Mouse (Mus musculus): ENCODE measurements at regions not wholly inside any gene's neighbourhood (a gene's known extent, or its start where the extent isn't known, plus 50 kb on each side); places are given as distances from the start of the nearest gene placed in this dataset.
"Not testable (repeated sequence)": the region's sequence is repeated elsewhere in the genome, so short reads cannot be mapped to it uniquely, and the experiment has no call there.

- 0 out of 2 replicates have a peak, but pooled peaks cover 4% of the 10 kb centered on the region for H3K27me3 ChIP-seq (replicated peaks; ENCODE audit: control insufficient read depth, insufficient read depth, low read length)
- H3K9ac ChIP-seq (ENCODE audit: low read depth, low read length) = peak overlapping the region; percentile 41; the same call in 1 of the 2 replicates
These were observed 71.4 kb downstream of the Adra2a start for GRCm38 (mm10) chr19:54115335-54115734.

GRCm38 (mm10) chr19:54116829-54117228 is 72.9 kb downstream of the Adra2a start:
- Histone ChIP-seq H3K27ac (replicated peaks; ENCODE audit: low read depth, low read length) (no peak overlapping the region), H3K27me3 (replicated peaks; ENCODE audit: control insufficient read depth, insufficient read depth, low read length) (0 out of 2 replicates have a peak, but pooled peaks cover 4% of the 10 kb centered on the region), H3K4me1 (ENCODE audit: control insufficient read depth, insufficient read depth, low read length) (no peaks in the 10 kb centered on the region), H3K36me3 (ENCODE audit: control insufficient read depth, insufficient read depth, low read length) (no peaks in the 10 kb centered on the region), H3K4me2 (ENCODE audit: low read depth, low read length) (no peak overlapping the region), H3K9ac (ENCODE audit: low read depth, low read length) (no peak overlapping the region), H3K4me3 (ENCODE audit: low read depth, low read length) (no peak overlapping the region), H3K9me3 (ENCODE audit: control insufficient read depth, low read length) (no peaks in the 10 kb centered on the region)
- ATAC-seq (ENCODE audit: low read depth) (no peak), DNase-seq (ENCODE audit: low spot score) (no peak)
- WGBS = 82% methylated on average over 4 of the region's 4 CpGs

More at GRCm38 (mm10) chr19:54115335-54115734, 71.4 kb downstream of the Adra2a start:
- no peaks in the 10 kb centered on the region for H3K9me3 ChIP-seq (ENCODE audit: control insufficient read depth, low read length)
- no peaks in the 10 kb centered on the region for H3K4me1 ChIP-seq (ENCODE audit: control insufficient read depth, insufficient read depth, low read length)
- peak overlapping the region; percentile 45 for H3K4me3 ChIP-seq (ENCODE audit: low read depth, low read length)
- no peak for DNase-seq (ENCODE audit: low spot score)
- ATAC-seq (ENCODE audit: low read depth) = no peak
- peak overlapping the region; percentile 62 for H3K4me2 ChIP-seq (ENCODE audit: low read depth, low read length)
- no peak overlapping the region for H3K27ac ChIP-seq (replicated peaks; ENCODE audit: low read depth, low read length)
- H3K36me3 ChIP-seq (ENCODE audit: control insufficient read depth, insufficient read depth, low read length) = no peaks in the 10 kb centered on the region
- WGBS = 36% methylated on average over 4 of the region's 4 CpGs

GRCm38 (mm10) chr19:54117676-54118075 is 73.7 kb downstream of the Adra2a start:
- Histone ChIP-seq H3K4me2 (ENCODE audit: low read depth, low read length) (no peak overlapping the region), H3K9ac (ENCODE audit: low read depth, low read length) (no peak overlapping the region), H3K4me3 (ENCODE audit: low read depth, low read length) (no peak overlapping the region), H3K36me3 (ENCODE audit: control insufficient read depth, insufficient read depth, low read length) (no peaks in the 10 kb centered on the region), H3K27ac (replicated peaks; ENCODE audit: low read depth, low read length) (no peak overlapping the region), H3K9me3 (ENCODE audit: control insufficient read depth, low read length) (no peaks in the 10 kb centered on the region), H3K27me3 (replicated peaks; ENCODE audit: control insufficient read depth, insufficient read depth, low read length) (0 out of 2 replicates have a peak, but pooled peaks cover 4% of the 10 kb centered on the region), H3K4me1 (ENCODE audit: control insufficient read depth, insufficient read depth, low read length) (no peaks in the 10 kb centered on the region)
- DNase-seq (ENCODE audit: low spot score) (no peak), ATAC-seq (ENCODE audit: low read depth) (no peak)
- 44% methylated on average over 11 of the region's 11 CpGs for WGBS

GRCm38 (mm10) chr19:54123586-54123985 is 79.6 kb downstream of the Adra2a start:
- ATAC-seq (ENCODE audit: low read depth) (no peak), DNase-seq (ENCODE audit: low spot score) (no peak)
- 69% methylated on average over 9 of the region's 9 CpGs for WGBS
- Histone ChIP-seq H3K9ac (ENCODE audit: low read depth, low read length) (no peak overlapping the region), H3K9me3 (ENCODE audit: control insufficient read depth, low read length) (no peaks in the 10 kb centered on the region), H3K27me3 (replicated peaks; ENCODE audit: control insufficient read depth, insufficient read depth, low read length) (no peaks in the 10 kb centered on the region), H3K4me1 (ENCODE audit: control insufficient read depth, insufficient read depth, low read length) (no peaks in the 10 kb centered on the region), H3K27ac (replicated peaks; ENCODE audit: low read depth, low read length) (no peak overlapping the region), H3K36me3 (ENCODE audit: control insufficient read depth, insufficient read depth, low read length) (no peaks in the 10 kb centered on the region), H3K4me3 (ENCODE audit: low read depth, low read length) (no peak overlapping the region), H3K4me2 (ENCODE audit: low read depth, low read length) (no peak overlapping the region)

- ATAC-seq (ENCODE audit: low read depth); H3K9ac ChIP-seq (ENCODE audit: low read depth, low read length); H3K4me3 ChIP-seq (ENCODE audit: low read depth, low read length); H3K9me3 ChIP-seq (ENCODE audit: control insufficient read depth, low read length); H3K36me3 ChIP-seq (ENCODE audit: control insufficient read depth, insufficient read depth, low read length); H3K4me1 ChIP-seq (ENCODE audit: control insufficient read depth, insufficient read depth, low read length); H3K27me3 ChIP-seq (replicated peaks; ENCODE audit: control insufficient read depth, insufficient read depth, low read length); H3K4me2 ChIP-seq (ENCODE audit: low read depth, low read length); DNase-seq (ENCODE audit: low spot score); H3K27ac ChIP-seq (replicated peaks; ENCODE audit: low read depth, low read length): not testable (repeated sequence)
- 100% methylated on average over 1 of the region's 1 CpGs for WGBS
These were observed 107.8 kb downstream of the Adra2a start for GRCm38 (mm10) chr19:54151766-54152165.

GRCm38 (mm10) chr19:54154400-54154799 is 110.4 kb downstream of the Adra2a start:
- H3K36me3 ChIP-seq (ENCODE audit: control insufficient read depth, insufficient read depth, low read length) = no peaks in the 10 kb centered on the region
- ATAC-seq (ENCODE audit: low read depth) (no peak), DNase-seq (ENCODE audit: low spot score) (no peak)
- H3K27ac ChIP-seq (replicated peaks; ENCODE audit: low read depth, low read length) = no peak overlapping the region
- H3K4me1 ChIP-seq (ENCODE audit: control insufficient read depth, insufficient read depth, low read length) = no peaks in the 10 kb centered on the region
- 67% methylated on average over 4 of the region's 4 CpGs for WGBS
- no peak overlapping the region for H3K9ac ChIP-seq (ENCODE audit: low read depth, low read length)
- H3K4me2 ChIP-seq (ENCODE audit: low read depth, low read length) = no peak overlapping the region
- no peaks in the 10 kb centered on the region for H3K9me3 ChIP-seq (ENCODE audit: control insufficient read depth, low read length)
- H3K27me3 ChIP-seq (replicated peaks; ENCODE audit: control insufficient read depth, insufficient read depth, low read length) = no peaks in the 10 kb centered on the region
- no peak overlapping the region for H3K4me3 ChIP-seq (ENCODE audit: low read depth, low read length)

- Histone ChIP-seq H3K9me3 (ENCODE audit: control insufficient read depth, low read length) (no peaks in the 10 kb centered on the region), H3K4me2 (ENCODE audit: low read depth, low read length) (no peak overlapping the region), H3K4me1 (ENCODE audit: control insufficient read depth, insufficient read depth, low read length) (no peaks in the 10 kb centered on the region), H3K9ac (ENCODE audit: low read depth, low read length) (no peak overlapping the region), H3K36me3 (ENCODE audit: control insufficient read depth, insufficient read depth, low read length) (no peaks in the 10 kb centered on the region), H3K27me3 (replicated peaks; ENCODE audit: control insufficient read depth, insufficient read depth, low read length) (no peaks in the 10 kb centered on the region), H3K4me3 (ENCODE audit: low read depth, low read length) (no peak overlapping the region), H3K27ac (replicated peaks; ENCODE audit: low read depth, low read length) (no peak overlapping the region)
- 35% methylated on average over 2 of the region's 2 CpGs for WGBS
- ATAC-seq (ENCODE audit: low read depth) (no peak), DNase-seq (ENCODE audit: low spot score) (no peak)
These were observed 126.4 kb downstream of the Adra2a start for GRCm38 (mm10) chr19:54170361-54170760.

- Histone ChIP-seq H3K4me3 (ENCODE audit: low read depth, low read length) (no peak overlapping the region), H3K4me1 (ENCODE audit: control insufficient read depth, insufficient read depth, low read length) (no peaks in the 10 kb centered on the region), H3K9me3 (ENCODE audit: control insufficient read depth, low read length) (no peaks in the 10 kb centered on the region), H3K27ac (replicated peaks; ENCODE audit: low read depth, low read length) (no peak overlapping the region), H3K27me3 (replicated peaks; ENCODE audit: control insufficient read depth, insufficient read depth, low read length) (no peaks in the 10 kb centered on the region), H3K4me2 (ENCODE audit: low read depth, low read length) (no peak overlapping the region), H3K36me3 (ENCODE audit: control insufficient read depth, insufficient read depth, low read length) (no peaks in the 10 kb centered on the region), H3K9ac (ENCODE audit: low read depth, low read length) (no peak overlapping the region)
- no peak for ATAC-seq (ENCODE audit: low read depth)
- DNase-seq (ENCODE audit: low spot score) = no peak
- WGBS = 84% methylated on average over 14 of the region's 14 CpGs
These were observed 130.4 kb downstream of the Adra2a start for GRCm38 (mm10) chr19:54174090-54175055.
